Mouse (Mus musculus) midbrain, embryonic 11.5 days (tissue): ENCODE data around the gene March2. TPM values are rescaled to one million over a fixed set of nuclear protein-coding genes. Genes with fewer than 3 reads are reported as not detected.

Experiments
- ATAC-seq: fragments of 200-750 bp; cut with Nextera tagmentation; 2 replicates; pipeline ENCODE4 v1.8.0; 2017; ENCODE audit warnings: moderate TSS enrichment, moderate library complexity; ENCODE audit not compliant: low FRiP score
- DNase-seq: peaks from one replicate; pipeline ENCODE4 v3.0.0; 2015; ENCODE audit warnings: low spot score; ENCODE audit errors: missing footprints
- H3K27ac ChIP-seq: fragments of 300-500 bp; sonication (generic); 2 replicates; pipeline ENCODE4 v1.5.1; 2014; ENCODE audit warnings: low read depth, low read length
- H3K27me3 ChIP-seq: fragments of 300-500 bp; sonication (generic); 2 replicates; pipeline ENCODE4 v1.6.1; 2014; ENCODE audit warnings: mild to moderate bottlenecking, low read length, moderate library complexity, mixed read lengths; ENCODE audit not compliant: control insufficient read depth, insufficient read depth
- H3K36me3 ChIP-seq: fragments of 300-500 bp; sonication (generic); 2 replicates; pipeline ENCODE4 v1.6.1; 2014; ENCODE audit warnings: mild to moderate bottlenecking, low read length, moderate library complexity, mixed read lengths; ENCODE audit not compliant: control insufficient read depth, insufficient read depth
- H3K4me1 ChIP-seq: fragments of 300-500 bp; sonication (generic); 2 replicates; pipeline ENCODE4 v1.6.1; 2014; ENCODE audit warnings: low read length; ENCODE audit not compliant: control insufficient read depth, insufficient read depth
- H3K4me2 ChIP-seq: fragments of 300-500 bp; sonication (generic); 2 replicates; pipeline ENCODE4 v1.6.1; 2014; ENCODE audit warnings: mild to moderate bottlenecking, moderate library complexity
- H3K4me3 ChIP-seq: fragments of 300-500 bp; sonication (generic); 2 replicates; pipeline ENCODE4 v1.5.1; 2014; ENCODE audit warnings: low read depth, low read length
- H3K9ac ChIP-seq: fragments of 300-500 bp; sonication (generic); 2 replicates; pipeline ENCODE4 v1.6.1; 2014; ENCODE audit warnings: low read length
- H3K9me3 ChIP-seq: fragments of 300-500 bp; sonication (generic); 2 replicates; pipeline ENCODE4 v1.6.1; 2016; ENCODE audit warnings: low read length; ENCODE audit not compliant: control insufficient read depth
- WGBS: fragments of 180-500 bp; shearing (Covaris S2); extraction: QIAGEN DNeasy Blood & Tissue Kit; methylation state at CpG from one replicate; pipeline ENCODE4 v1.1.7; 2014; 5-methylcytosine and 5-hydroxymethylcytosine counted together
- polyA plus RNA-seq: library from polyadenylated mRNA; unstranded; fragments of >200 nt; fragmentation: Nextera tagmentation; extraction: Ambion mirVana; gene quantifications from 2 replicates; pipeline ENCODE4 v1.2.1, GENCODE M21; 2014

The March2 gene
- polyA plus RNA-seq, 1 experiment from 2014 or later = 39.0 TPM

DNA sequence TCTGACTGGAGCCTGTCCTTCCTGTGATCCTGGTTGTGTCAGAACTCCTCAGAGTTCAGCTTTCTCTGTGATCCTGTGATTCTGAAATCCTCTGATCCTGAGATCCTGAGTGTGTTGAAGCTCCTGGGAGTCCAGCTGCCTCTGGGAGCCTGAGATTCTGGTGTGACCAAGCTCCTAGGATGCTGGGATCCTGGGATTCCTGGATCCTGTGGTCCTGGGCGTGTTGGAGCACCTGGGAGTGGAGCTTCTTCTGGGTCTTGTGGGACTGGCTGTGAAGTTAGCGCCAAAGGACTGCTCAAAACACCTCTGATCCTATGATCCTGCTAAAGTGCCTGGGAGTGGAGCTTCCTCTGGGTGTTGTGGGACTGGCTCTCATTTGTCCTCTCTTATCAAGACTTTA lies 9.9 kb upstream of the March2 start:
- no peak overlapping the region for H3K9ac ChIP-seq
- no peak for ATAC-seq

DNA sequence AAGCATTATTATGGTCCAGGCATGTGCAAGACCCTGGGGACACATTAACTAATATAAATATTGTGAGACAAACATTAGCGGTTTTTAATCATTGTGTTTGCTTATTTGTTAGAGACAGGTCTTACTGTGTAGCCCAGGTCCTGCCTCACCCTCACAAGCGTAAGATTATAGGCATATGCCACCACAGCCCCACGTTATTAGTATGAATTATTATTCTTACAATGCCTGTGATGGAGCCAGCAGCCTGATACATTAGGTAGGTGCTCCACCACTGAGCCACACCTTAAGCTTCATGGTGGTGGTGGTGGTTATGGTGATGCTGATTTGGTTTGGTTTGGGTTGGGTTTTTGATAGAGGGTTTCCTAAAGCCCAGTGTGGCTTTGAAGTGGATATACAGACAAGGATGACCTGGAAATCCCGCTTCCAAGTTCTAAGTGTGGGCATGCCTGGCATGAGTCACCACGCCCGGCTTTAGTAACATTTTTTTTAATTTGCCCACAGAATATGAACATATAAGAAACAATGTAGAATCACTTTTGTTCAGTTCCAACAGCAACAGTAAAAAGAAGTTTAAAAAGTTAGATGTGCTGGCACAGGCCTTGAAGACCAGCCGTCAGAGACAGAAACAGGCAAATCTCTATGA lies 1.4 kb upstream of the March2 start:
- 93% methylated on average over 7 of the region's 7 CpGs for WGBS
- no peak overlapping the region for H3K4me2 ChIP-seq
- peaks cover 5% of the 10 kb centered on the region; the same call in 1 of the 2 replicates for H3K4me1 ChIP-seq
- ATAC-seq (no peak), DNase-seq (no peak)
- H3K4me3 ChIP-seq = no peak overlapping the region
- H3K9me3 ChIP-seq = no peaks in the 10 kb centered on the region
- H3K27me3 ChIP-seq = no peaks in the 10 kb centered on the region
- H3K27ac ChIP-seq = no peak overlapping the region
- H3K36me3 ChIP-seq = no peaks in the 10 kb centered on the region
- H3K9ac ChIP-seq = no peak overlapping the region

More for the DNA sequence above, 9.9 kb upstream of the March2 start:
- Histone ChIP-seq H3K27ac (no peak overlapping the region), H3K36me3 (no peaks in the 10 kb centered on the region), H3K4me1 (no peaks in the 10 kb centered on the region), H3K27me3 (no peaks in the 10 kb centered on the region), H3K9me3 (no peaks in the 10 kb centered on the region), H3K4me2 (no peak overlapping the region), H3K4me3 (no peak overlapping the region)
- DNase-seq = peak; percentile 28
- 81% methylated on average over 2 of the region's 2 CpGs for WGBS

DNA sequence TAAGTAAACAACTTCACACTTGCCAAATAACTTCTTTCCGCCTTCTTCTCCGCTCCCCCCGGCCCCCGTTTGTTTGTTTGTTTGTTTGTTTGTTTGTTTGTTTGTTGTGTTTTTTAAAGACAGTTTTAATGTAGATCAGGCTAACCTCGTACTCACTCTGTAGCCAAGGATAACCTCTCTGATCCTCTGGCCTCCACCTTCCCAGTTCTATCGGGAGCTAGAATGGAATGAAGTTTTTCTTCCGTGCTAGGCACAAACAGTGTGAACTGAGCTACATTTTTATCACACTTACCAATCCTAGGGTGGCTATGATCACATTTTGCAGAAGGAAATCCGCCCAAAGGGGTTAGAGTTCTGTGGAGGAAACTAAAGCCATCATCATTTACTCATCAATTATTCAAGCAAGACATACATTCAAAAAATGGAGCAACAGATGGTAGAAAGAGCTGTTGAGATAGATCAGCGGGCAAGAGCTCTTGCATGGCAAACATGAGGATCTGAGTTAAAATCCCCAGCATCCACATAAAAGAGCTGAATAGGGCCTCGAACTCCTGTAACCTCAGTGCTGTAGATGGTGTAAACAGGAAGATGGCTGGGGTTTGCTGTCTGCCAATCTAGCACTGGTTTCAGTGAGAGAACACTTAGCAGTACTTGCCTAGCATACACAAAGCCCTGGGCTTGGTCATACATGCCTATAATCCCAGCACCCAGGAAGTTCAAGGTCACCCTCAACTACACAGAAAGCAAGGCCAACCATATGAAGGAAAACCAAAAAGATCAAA lies 665 bp upstream of the March2 start:
- DNase-seq (no peak), ATAC-seq (peak; percentile 47)
- Histone ChIP-seq H3K27ac (no peak overlapping the region), H3K4me2 (peak overlapping the region; percentile 71), H3K4me1 (peaks cover 5% of the 10 kb centered on the region; the same call in 1 of the 2 replicates), H3K36me3 (no peaks in the 10 kb centered on the region), H3K27me3 (no peaks in the 10 kb centered on the region), H3K9ac (no peak overlapping the region), H3K9me3 (no peaks in the 10 kb centered on the region), H3K4me3 (peak overlapping the region; percentile 85)
- WGBS = 48% methylated on average over 10 of the region's 10 CpGs

DNA sequence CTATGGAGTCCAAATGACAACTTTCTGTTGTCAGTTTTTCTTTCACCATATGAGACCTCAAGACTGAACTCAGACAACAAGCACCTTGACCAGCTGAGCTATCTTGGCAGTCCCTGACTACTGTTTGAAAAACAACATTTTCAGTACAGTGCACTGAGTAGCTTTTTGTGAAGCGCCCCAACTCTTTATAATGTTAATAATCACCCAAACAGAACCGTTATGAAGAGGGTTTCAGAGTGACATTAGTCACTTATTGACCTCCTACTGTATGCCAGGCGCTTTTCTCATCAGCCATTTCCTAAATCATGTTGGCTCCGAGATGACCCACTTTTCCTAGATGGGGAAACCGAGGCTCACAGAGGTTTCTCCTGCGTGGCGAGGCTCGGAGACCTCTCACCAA lies 488 bp downstream of the March2 start:
- Histone ChIP-seq H3K9ac (peak overlapping the region; percentile 77), H3K36me3 (no peaks in the 10 kb centered on the region), H3K4me3 (peak overlapping the region; percentile 85), H3K4me1 (peaks cover 5% of the 10 kb centered on the region; the same call in 1 of the 2 replicates), H3K4me2 (peak overlapping the region; percentile 71), H3K27ac (no peak overlapping the region), H3K9me3 (no peaks in the 10 kb centered on the region), H3K27me3 (no peaks in the 10 kb centered on the region)
- ATAC-seq (peak; percentile 1; the same call in 1 of the 2 replicates), DNase-seq (no peak)
- WGBS = 8% methylated on average over 8 of the region's 8 CpGs

DNA sequence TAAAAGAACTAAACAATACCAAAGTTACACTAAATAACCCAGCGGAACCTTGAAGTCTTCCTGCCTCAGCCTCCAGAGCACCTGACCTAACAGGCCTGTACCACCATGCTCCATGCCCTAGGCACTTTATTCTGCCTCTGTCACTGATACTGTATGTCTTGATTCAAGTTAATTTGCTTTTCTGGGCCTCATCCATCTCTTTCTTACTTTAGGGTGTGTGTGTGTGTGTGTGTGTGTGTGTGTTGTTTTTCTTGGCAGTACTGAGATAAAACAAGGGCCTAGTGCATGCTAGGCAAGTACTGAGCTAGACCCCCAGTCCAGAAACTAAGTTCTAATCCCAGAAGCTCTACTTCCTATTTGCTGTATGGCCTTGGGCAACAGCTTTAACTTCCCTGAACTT lies 1.2 kb downstream of the March2 start:
- no peak overlapping the region for H3K4me3 ChIP-seq
- H3K4me1 ChIP-seq = peaks cover 5% of the 10 kb centered on the region; the same call in 1 of the 2 replicates
- DNase-seq (no peak), ATAC-seq (no peak)
- no peaks in the 10 kb centered on the region for H3K27me3 ChIP-seq
- H3K9ac ChIP-seq = no peak overlapping the region
- no peaks in the 10 kb centered on the region for H3K36me3 ChIP-seq
- H3K4me2 ChIP-seq = no peak overlapping the region
- H3K27ac ChIP-seq = no peak overlapping the region
- 93% methylated on average over 1 of the region's 1 CpGs for WGBS
- H3K9me3 ChIP-seq = no peaks in the 10 kb centered on the region

DNA sequence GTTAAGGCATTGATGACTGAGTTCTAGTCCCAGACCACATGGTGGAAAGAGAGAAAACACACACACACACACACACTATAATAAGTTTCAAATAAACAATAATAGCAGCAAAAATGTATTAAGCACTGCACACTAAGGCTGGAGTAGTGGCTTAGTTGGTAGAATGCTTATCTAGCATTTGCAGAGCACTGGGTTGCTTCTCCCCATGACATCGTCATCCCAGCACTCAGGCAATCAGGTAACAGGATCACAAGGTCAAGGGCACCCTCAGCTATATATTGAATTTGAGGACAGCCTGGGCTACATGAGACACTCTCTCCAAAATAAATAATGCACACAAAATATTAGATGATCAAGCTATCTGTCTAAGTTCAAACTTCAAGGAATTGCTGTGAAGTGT lies 3.7 kb downstream of the March2 start:
- no peak for DNase-seq
- Histone ChIP-seq H3K4me3 (no peak overlapping the region), H3K9ac (no peak overlapping the region), H3K4me1 (peaks cover 5% of the 10 kb centered on the region; the same call in 1 of the 2 replicates), H3K4me2 (no peak overlapping the region), H3K27ac (no peak overlapping the region), H3K36me3 (no peaks in the 10 kb centered on the region), H3K9me3 (no peaks in the 10 kb centered on the region), H3K27me3 (no peaks in the 10 kb centered on the region)
- ATAC-seq = no peak
- 100% methylated on average over 1 of the region's 1 CpGs for WGBS

DNA sequence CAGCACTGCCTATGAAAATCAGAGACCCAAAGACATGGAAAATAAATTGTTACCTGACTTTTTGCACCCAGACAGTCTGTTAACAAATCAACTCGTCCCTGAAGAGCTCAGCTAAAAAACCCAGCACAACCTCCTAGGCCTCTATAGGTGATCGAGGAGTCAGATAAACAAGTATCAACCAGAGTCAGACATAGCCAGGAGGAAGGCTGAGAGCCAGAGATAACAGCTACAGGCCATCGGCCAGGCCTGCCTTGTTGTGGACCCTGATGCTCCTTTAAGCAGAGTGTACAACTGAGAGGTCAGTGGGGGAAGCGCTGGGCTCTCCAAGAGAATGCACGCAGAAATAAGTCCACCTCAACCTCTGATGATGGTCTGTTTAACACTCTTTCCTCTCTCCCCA lies 5.2 kb downstream of the March2 start:
- no peaks in the 10 kb centered on the region for H3K27me3 ChIP-seq
- no peaks in the 10 kb centered on the region for H3K9me3 ChIP-seq
- no peak overlapping the region for H3K9ac ChIP-seq
- peaks cover 3% of the 10 kb centered on the region; the same call in 1 of the 2 replicates for H3K36me3 ChIP-seq
- H3K27ac ChIP-seq = no peak overlapping the region
- 85% methylated on average over 5 of the region's 5 CpGs for WGBS
- no peak overlapping the region for H3K4me3 ChIP-seq
- no peak for ATAC-seq
- H3K4me1 ChIP-seq = peaks cover 5% of the 10 kb centered on the region; the same call in 1 of the 2 replicates
- no peak overlapping the region for H3K4me2 ChIP-seq
- no peak for DNase-seq

DNA sequence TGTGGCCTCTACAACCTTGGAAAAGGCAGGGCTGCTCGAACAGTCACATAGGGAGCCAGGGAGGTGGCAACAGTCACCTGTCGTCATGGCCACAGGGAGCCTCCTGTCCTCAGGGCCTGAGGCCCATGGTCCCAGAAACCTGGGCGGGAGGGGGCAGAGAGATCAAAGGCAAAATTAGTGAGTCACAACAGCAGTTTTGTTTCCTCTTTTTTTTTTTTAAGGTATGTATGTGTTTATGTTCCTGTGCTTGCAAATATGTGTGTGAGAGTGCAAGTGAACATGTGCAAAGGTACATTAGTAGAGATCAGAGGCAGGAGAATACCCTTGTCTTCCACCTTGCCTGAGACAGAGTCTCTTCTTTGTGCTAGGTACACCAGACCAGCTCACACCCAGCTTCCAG lies 8.6 kb downstream of the March2 start:
- no peak overlapping the region for H3K27ac ChIP-seq
- no peaks in the 10 kb centered on the region for H3K9me3 ChIP-seq
- no peak for ATAC-seq
- 84% methylated on average over 3 of the region's 3 CpGs for WGBS
- H3K4me1 ChIP-seq = no peaks in the 10 kb centered on the region
- no peak for DNase-seq
- H3K9ac ChIP-seq = no peak overlapping the region
- H3K36me3 ChIP-seq = peaks cover 4% of the 10 kb centered on the region; the same call in 1 of the 2 replicates
- H3K27me3 ChIP-seq = no peaks in the 10 kb centered on the region
- no peak overlapping the region for H3K4me3 ChIP-seq
- no peak overlapping the region for H3K4me2 ChIP-seq

DNA sequence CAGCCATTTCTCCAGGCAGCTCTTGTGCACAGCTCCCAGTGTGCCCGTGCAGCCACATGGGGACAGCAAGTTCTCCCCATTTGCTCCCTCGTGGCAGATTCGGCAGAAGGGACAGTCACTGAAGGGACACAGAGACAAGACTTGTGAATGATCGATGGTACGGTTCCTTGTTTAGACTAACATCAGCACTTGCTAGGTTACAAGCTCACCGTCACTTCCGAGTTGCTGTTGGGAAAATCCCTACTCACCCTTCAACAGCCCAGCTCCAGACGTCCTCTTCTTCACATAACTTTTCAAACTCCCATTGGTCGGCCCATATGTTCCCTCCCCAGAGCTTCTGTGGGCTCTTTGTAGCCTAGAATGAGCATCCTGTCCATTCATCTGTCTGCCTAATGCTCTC lies 15.4 kb downstream of the March2 start:
- no peaks in the 10 kb centered on the region for H3K9me3 ChIP-seq
- no peak for ATAC-seq
- no peak overlapping the region for H3K4me2 ChIP-seq
- no peak overlapping the region for H3K4me3 ChIP-seq
- H3K27ac ChIP-seq = no peak overlapping the region
- 89% methylated on average over 9 of the region's 9 CpGs for WGBS
- H3K4me1 ChIP-seq = no peaks in the 10 kb centered on the region
- DNase-seq = no peak
- H3K9ac ChIP-seq = no peak overlapping the region
- H3K27me3 ChIP-seq = no peaks in the 10 kb centered on the region
- H3K36me3 ChIP-seq = no peaks in the 10 kb centered on the region
